Mouse (Mus musculus): ENCODE measurements at regions not wholly inside any gene's neighbourhood (a gene's known extent, or its start where the extent isn't known, plus 50 kb on each side); places are given as distances from the start of the nearest gene placed in this dataset.
A peak's percentile ranks its signal among the peaks of the same experiment; 100 is the strongest.

- no peak overlapping the region for H3K4me3 ChIP-seq (ENCODE audit: low read depth, low read length)
- H3K36me3 ChIP-seq (ENCODE audit: control insufficient read depth, insufficient read depth), result no peaks in the 10 kb centered on the region
- H3K4me1 ChIP-seq (ENCODE audit: control insufficient read depth, low read depth, low read length), result no peaks in the 10 kb centered on the region
- H3K27me3 ChIP-seq (ENCODE audit: control insufficient read depth, insufficient read depth, low read depth, low read length), result no peaks in the 10 kb centered on the region
- no peak overlapping the region for H3K9ac ChIP-seq (ENCODE audit: low read depth, low read length)
- no peak for ATAC-seq (ENCODE audit: low read depth)
- no peak overlapping the region for H3K4me2 ChIP-seq (ENCODE audit: low read depth, low read length)
- no peak overlapping the region for H3K27ac ChIP-seq (ENCODE audit: low read length)
- H3K9me3 ChIP-seq (replicated peaks; ENCODE audit: control insufficient read depth, low read length), result no peaks in the 10 kb centered on the region
- WGBS (ENCODE audit: insufficient replicate concordance), result 50% methylated on average over 7 of the region's 7 CpGs
These were observed 80.8 kb upstream of the Rai14 start for GRCm38 (mm10) chr15:10795126-10795792.

GRCm38 (mm10) chr15:10799656-10800055, 85.2 kb upstream of the Rai14 start:
- ATAC-seq (ENCODE audit: low read depth), result no peak
- Histone ChIP-seq H3K4me2 (ENCODE audit: low read depth, low read length) (no peak overlapping the region), H3K27me3 (ENCODE audit: control insufficient read depth, insufficient read depth, low read depth, low read length) (no peaks in the 10 kb centered on the region), H3K4me3 (ENCODE audit: low read depth, low read length) (no peak overlapping the region), H3K27ac (ENCODE audit: low read length) (no peak overlapping the region), H3K36me3 (ENCODE audit: control insufficient read depth, insufficient read depth) (no peaks in the 10 kb centered on the region), H3K9me3 (replicated peaks; ENCODE audit: control insufficient read depth, low read length) (no peaks in the 10 kb centered on the region), H3K9ac (ENCODE audit: low read depth, low read length) (no peak overlapping the region), H3K4me1 (ENCODE audit: control insufficient read depth, low read depth, low read length) (no peaks in the 10 kb centered on the region)

GRCm38 (mm10) chr15:10814195-10814594, 99.8 kb upstream of the Rai14 start:
- Histone ChIP-seq H3K27me3 (ENCODE audit: control insufficient read depth, insufficient read depth, low read depth, low read length) (no peaks in the 10 kb centered on the region), H3K9me3 (replicated peaks; ENCODE audit: control insufficient read depth, low read length) (no peaks in the 10 kb centered on the region), H3K27ac (ENCODE audit: low read length) (no peak overlapping the region), H3K4me2 (ENCODE audit: low read depth, low read length) (no peak overlapping the region), H3K36me3 (ENCODE audit: control insufficient read depth, insufficient read depth) (no peaks in the 10 kb centered on the region), H3K9ac (ENCODE audit: low read depth, low read length) (no peak overlapping the region), H3K4me3 (ENCODE audit: low read depth, low read length) (no peak overlapping the region), H3K4me1 (ENCODE audit: control insufficient read depth, low read depth, low read length) (no peaks in the 10 kb centered on the region)
- no peak for ATAC-seq (ENCODE audit: low read depth)
- 58% methylated on average over 2 of the region's 2 CpGs for WGBS (ENCODE audit: insufficient replicate concordance)

- WGBS (ENCODE audit: insufficient replicate concordance), result 26% methylated on average over 7 of the region's 7 CpGs
- Histone ChIP-seq H3K36me3 (ENCODE audit: control insufficient read depth, insufficient read depth) (no peaks in the 10 kb centered on the region), H3K27ac (ENCODE audit: low read length) (no peak overlapping the region), H3K4me3 (ENCODE audit: low read depth, low read length) (no peak overlapping the region), H3K9ac (ENCODE audit: low read depth, low read length) (no peak overlapping the region), H3K27me3 (ENCODE audit: control insufficient read depth, insufficient read depth, low read depth, low read length) (no peaks in the 10 kb centered on the region), H3K9me3 (replicated peaks; ENCODE audit: control insufficient read depth, low read length) (no peaks in the 10 kb centered on the region), H3K4me2 (ENCODE audit: low read depth, low read length) (no peak overlapping the region), H3K4me1 (ENCODE audit: control insufficient read depth, low read depth, low read length) (no peaks in the 10 kb centered on the region)
- no peak for ATAC-seq (ENCODE audit: low read depth)
These were observed 100.3 kb upstream of the Rai14 start for GRCm38 (mm10) chr15:10814709-10815108.

GRCm38 (mm10) chr15:10816213-10816621, 101.8 kb upstream of the Rai14 start:
- Histone ChIP-seq H3K4me1 (ENCODE audit: control insufficient read depth, low read depth, low read length) (no peaks in the 10 kb centered on the region), H3K27me3 (ENCODE audit: control insufficient read depth, insufficient read depth, low read depth, low read length) (no peaks in the 10 kb centered on the region), H3K9ac (ENCODE audit: low read depth, low read length) (no peak overlapping the region), H3K27ac (ENCODE audit: low read length) (no peak overlapping the region), H3K36me3 (ENCODE audit: control insufficient read depth, insufficient read depth) (no peaks in the 10 kb centered on the region), H3K4me3 (ENCODE audit: low read depth, low read length) (no peak overlapping the region), H3K9me3 (replicated peaks; ENCODE audit: control insufficient read depth, low read length) (no peaks in the 10 kb centered on the region), H3K4me2 (ENCODE audit: low read depth, low read length) (no peak overlapping the region)
- WGBS (ENCODE audit: insufficient replicate concordance), result 60% methylated on average over 3 of the region's 3 CpGs
- ATAC-seq (ENCODE audit: low read depth), result no peak

- Histone ChIP-seq H3K9ac (ENCODE audit: low read depth, low read length) (no peak overlapping the region), H3K4me1 (ENCODE audit: control insufficient read depth, low read depth, low read length) (no peaks in the 10 kb centered on the region), H3K4me3 (ENCODE audit: low read depth, low read length) (no peak overlapping the region), H3K27ac (ENCODE audit: low read length) (no peak overlapping the region), H3K4me2 (ENCODE audit: low read depth, low read length) (no peak overlapping the region), H3K36me3 (ENCODE audit: control insufficient read depth, insufficient read depth) (no peaks in the 10 kb centered on the region), H3K9me3 (replicated peaks; ENCODE audit: control insufficient read depth, low read length) (no peaks in the 10 kb centered on the region), H3K27me3 (ENCODE audit: control insufficient read depth, insufficient read depth, low read depth, low read length) (no peaks in the 10 kb centered on the region)
- ATAC-seq (ENCODE audit: low read depth), result peak; percentile 43
- 18% methylated on average over 6 of the region's 6 CpGs for WGBS (ENCODE audit: insufficient replicate concordance)
These were observed 103.8 kb upstream of the Rai14 start for GRCm38 (mm10) chr15:10818216-10818615.

GRCm38 (mm10) chr15:10818706-10819105, 104.3 kb upstream of the Rai14 start:
- H3K9me3 ChIP-seq (replicated peaks; ENCODE audit: control insufficient read depth, low read length), result no peaks in the 10 kb centered on the region
- ATAC-seq (ENCODE audit: low read depth), result no peak
- no peak overlapping the region for H3K27ac ChIP-seq (ENCODE audit: low read length)
- H3K9ac ChIP-seq (ENCODE audit: low read depth, low read length), result no peak overlapping the region
- H3K27me3 ChIP-seq (ENCODE audit: control insufficient read depth, insufficient read depth, low read depth, low read length), result no peaks in the 10 kb centered on the region
- H3K36me3 ChIP-seq (ENCODE audit: control insufficient read depth, insufficient read depth), result no peaks in the 10 kb centered on the region
- no peak overlapping the region for H3K4me2 ChIP-seq (ENCODE audit: low read depth, low read length)
- 46% methylated on average over 1 of the region's 1 CpGs for WGBS (ENCODE audit: insufficient replicate concordance)
- no peaks in the 10 kb centered on the region for H3K4me1 ChIP-seq (ENCODE audit: control insufficient read depth, low read depth, low read length)
- no peak overlapping the region for H3K4me3 ChIP-seq (ENCODE audit: low read depth, low read length)

- Histone ChIP-seq H3K4me3 (ENCODE audit: low read depth, low read length) (no peak overlapping the region), H3K4me1 (ENCODE audit: control insufficient read depth, low read depth, low read length) (no peaks in the 10 kb centered on the region), H3K27ac (ENCODE audit: low read length) (no peak overlapping the region), H3K9me3 (replicated peaks; ENCODE audit: control insufficient read depth, low read length) (no peaks in the 10 kb centered on the region), H3K36me3 (ENCODE audit: control insufficient read depth, insufficient read depth) (no peaks in the 10 kb centered on the region), H3K4me2 (ENCODE audit: low read depth, low read length) (no peak overlapping the region), H3K27me3 (ENCODE audit: control insufficient read depth, insufficient read depth, low read depth, low read length) (no peaks in the 10 kb centered on the region), H3K9ac (ENCODE audit: low read depth, low read length) (no peak overlapping the region)
- WGBS (ENCODE audit: insufficient replicate concordance), result 75% methylated on average over 5 of the region's 5 CpGs
- no peak for ATAC-seq (ENCODE audit: low read depth)
These were observed 109.5 kb upstream of the Rai14 start for GRCm38 (mm10) chr15:10823933-10824332.

GRCm38 (mm10) chr15:10829588-10829987, 115.2 kb upstream of the Rai14 start:
- ATAC-seq (ENCODE audit: low read depth), result no peak
- H3K9me3 ChIP-seq (replicated peaks; ENCODE audit: control insufficient read depth, low read length), result no peaks in the 10 kb centered on the region
- no peak overlapping the region for H3K4me2 ChIP-seq (ENCODE audit: low read depth, low read length)
- H3K4me1 ChIP-seq (ENCODE audit: control insufficient read depth, low read depth, low read length), result peaks cover 2% of the 10 kb centered on the region; the same call in 1 of the 2 replicates
- no peak overlapping the region for H3K9ac ChIP-seq (ENCODE audit: low read depth, low read length)
- no peak overlapping the region for H3K4me3 ChIP-seq (ENCODE audit: low read depth, low read length)
- H3K36me3 ChIP-seq (ENCODE audit: control insufficient read depth, insufficient read depth), result no peaks in the 10 kb centered on the region
- no peak overlapping the region for H3K27ac ChIP-seq (ENCODE audit: low read length)
- H3K27me3 ChIP-seq (ENCODE audit: control insufficient read depth, insufficient read depth, low read depth, low read length), result no peaks in the 10 kb centered on the region
- 53% methylated on average over 5 of the region's 5 CpGs for WGBS (ENCODE audit: insufficient replicate concordance)
